Mouse (Mus musculus) small intestine, adult 2 months (tissue): ENCODE data around the gene Gbp7. TPM values are rescaled to one million over a fixed set of nuclear protein-coding genes. Genes with fewer than 3 reads are reported as not detected.
A peak's percentile ranks its signal among the peaks of the same experiment; 100 is the strongest.

ENCODE experiments used
- H3K27ac ChIP-seq: fragments of 200-500 bp; 2 replicates; pipeline ENCODE4 v1.5.1; 2012; ENCODE audit warnings: low read depth, low read length, control low read depth, inconsistent platforms; ENCODE audit not compliant: insufficient read depth
- H3K27me3 ChIP-seq: fragments of 200-500 bp; 2 replicates; pipeline ENCODE4 v1.6.1; 2012; ENCODE audit warnings: mild to moderate bottlenecking, moderate library complexity, low read length, inconsistent platforms; ENCODE audit not compliant: control insufficient read depth, insufficient read depth
- H3K36me3 ChIP-seq: fragments of 200-500 bp; 2 replicates; pipeline ENCODE4 v1.6.1; 2012; ENCODE audit warnings: mild to moderate bottlenecking, low read length, control low read depth, inconsistent platforms; ENCODE audit not compliant: control insufficient read depth, insufficient read depth
- H3K4me1 ChIP-seq: fragments of 200-500 bp; 2 replicates; pipeline ENCODE4 v1.6.1; 2012; ENCODE audit warnings: low read length, inconsistent platforms, mixed read lengths; ENCODE audit not compliant: control insufficient read depth, insufficient read depth, insufficient read length
- H3K4me3 ChIP-seq: fragments of 200-500 bp; 2 replicates; pipeline ENCODE4 v1.5.1; 2012; ENCODE audit warnings: low read depth, mild to moderate bottlenecking, control low read depth, inconsistent platforms, low read length, moderate library complexity
- CTCF ChIP-seq: fragments of 200-500 bp; IDR thresholded peaks from 2 replicates; pipeline ENCODE4 v1.5.1; 2012; ENCODE audit warnings: low read depth, mild to moderate bottlenecking, control low read depth, inconsistent platforms, low read length, moderate library complexity, mixed read lengths; ENCODE audit not compliant: insufficient replicate concordance, insufficient read length; ENCODE audit errors: extremely low read depth
- POLR2A ChIP-seq: fragments of 200-500 bp; IDR thresholded peaks from 2 replicates; pipeline ENCODE4 v1.6.1; 2012; ENCODE audit warnings: low read depth, mild to moderate bottlenecking, control low read depth, inconsistent platforms, low read length, moderate library complexity
- WGBS: fragments of 180-500 bp; shearing (Covaris S2); methylation state at CpG from one replicate; pipeline ENCODE4 v1.1.7; 2018; 5-methylcytosine and 5-hydroxymethylcytosine counted together
- polyA plus RNA-seq: library from polyadenylated mRNA; depleted of rRNA; stranded (reverse); fragments of >200 nt; gene quantifications from 2 replicates; pipeline ENCODE4 v1.2.3, GENCODE M21; 2012

The Gbp7 gene
- polyA plus RNA-seq, 1 experiment: 1.4 TPM

DNA sequence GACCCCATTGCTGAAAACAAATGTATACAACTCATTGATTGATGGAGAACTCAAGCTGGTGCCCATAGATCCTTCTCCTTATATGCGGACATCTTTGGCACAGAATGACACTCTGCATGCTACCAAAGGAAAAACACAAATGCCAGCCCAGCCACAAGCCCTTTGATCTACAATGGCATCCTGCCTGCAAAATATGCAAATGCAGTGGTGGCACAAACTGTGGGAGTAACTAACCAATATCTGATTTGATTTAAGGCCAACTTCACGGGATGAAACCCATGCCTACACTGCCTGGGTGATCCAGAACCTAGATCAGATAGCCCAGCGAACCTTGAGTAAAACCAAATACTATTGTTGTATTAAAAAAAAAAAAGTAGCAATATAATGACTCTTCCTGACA, 16.5 kb downstream of the Gbp7 start:
- Histone ChIP-seq H3K27me3 (no peaks in the 10 kb centered on the region), H3K4me1 (no peaks in the 10 kb centered on the region), H3K27ac (no peak overlapping the region), H3K36me3 (peaks cover 22% of the 10 kb centered on the region), H3K4me3 (no peak overlapping the region)
- 58% methylated on average over 3 of the region's 3 CpGs for WGBS
- TF ChIP-seq POLR2A: no peak
- no peak for TF ChIP-seq CTCF

DNA sequence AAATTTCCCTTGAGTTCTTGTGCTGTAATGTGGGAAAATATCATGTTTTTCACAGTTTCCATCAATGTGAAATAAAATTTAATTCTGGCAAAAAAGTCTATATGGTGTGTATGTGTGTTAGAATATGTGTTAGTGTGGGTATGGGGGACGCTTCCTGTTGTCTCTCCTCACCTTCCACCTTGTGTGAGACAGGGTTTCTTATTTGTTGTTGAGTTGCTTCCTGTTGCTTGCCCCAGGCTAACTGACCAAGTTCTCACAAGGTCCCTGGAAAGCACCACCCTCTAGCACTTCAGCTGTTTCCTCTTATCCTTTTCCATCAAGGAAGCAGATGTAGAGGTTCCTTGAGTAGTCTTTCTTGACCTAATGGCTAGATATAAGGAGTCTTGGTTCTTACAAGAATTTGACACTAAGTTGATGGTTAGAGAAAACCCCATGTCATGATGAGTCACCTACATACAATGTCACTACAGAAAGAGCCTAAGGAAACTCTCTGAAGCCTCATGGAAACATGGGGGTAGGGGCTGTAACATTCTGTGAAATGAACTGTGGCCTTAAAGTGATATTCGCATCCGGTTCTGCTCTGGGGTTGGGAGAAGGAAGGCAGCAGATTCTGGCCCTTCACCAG, 20.0 kb downstream of the Gbp7 start:
- Histone ChIP-seq H3K4me3 (no peak overlapping the region), H3K4me1 (no peaks in the 10 kb centered on the region), H3K36me3 (peaks cover 15% of the 10 kb centered on the region), H3K27ac (no peak overlapping the region), H3K27me3 (no peaks in the 10 kb centered on the region)
- TF ChIP-seq CTCF: no peak
- WGBS: 92% methylated on average over 3 of the region's 3 CpGs

DNA sequence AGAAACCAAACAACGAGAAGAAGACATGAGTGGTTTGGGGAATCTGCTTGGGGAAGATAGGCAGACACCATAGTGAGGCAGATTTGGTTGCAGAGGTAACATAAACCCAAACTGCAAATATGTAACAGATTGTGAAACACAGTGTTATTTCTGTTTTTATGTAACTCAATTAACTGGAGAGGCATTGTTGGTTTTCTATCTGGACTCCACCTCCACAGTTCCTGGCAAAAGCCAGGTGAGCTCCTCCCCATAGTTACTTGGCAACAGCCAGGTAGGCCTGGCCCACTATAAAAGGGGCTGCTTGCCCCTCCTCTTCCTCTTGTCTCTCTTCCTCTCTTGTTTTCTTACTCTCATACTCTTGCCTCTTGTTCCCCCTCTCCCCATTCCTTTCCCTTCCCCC, 24.5 kb downstream of the Gbp7 start:
- Histone ChIP-seq H3K4me3 (no peak overlapping the region), H3K4me1 (no peaks in the 10 kb centered on the region), H3K27ac (no peak overlapping the region), H3K36me3 (no peaks in the 10 kb centered on the region), H3K27me3 (no peaks in the 10 kb centered on the region)
- WGBS: 83% methylated on average over 1 of the region's 1 CpGs
- no peak for TF ChIP-seq CTCF
- TF ChIP-seq POLR2A: no peak

- H3K4me1 ChIP-seq: no peaks in the 10 kb centered on the region; the same call in 1 of the 2 replicates
- no peak overlapping the region for H3K27ac ChIP-seq
- no peaks in the 10 kb centered on the region for H3K36me3 ChIP-seq
- TF ChIP-seq CTCF (no peak), POLR2A (no peak)
- H3K4me3 ChIP-seq: no peak overlapping the region
- no peaks in the 10 kb centered on the region for H3K27me3 ChIP-seq
- 87% methylated on average over 11 of the region's 11 CpGs for WGBS
Observed at GRCm38 (mm10) chr3:142555623-142556022, 25.5 kb downstream of the Gbp7 start.

DNA sequence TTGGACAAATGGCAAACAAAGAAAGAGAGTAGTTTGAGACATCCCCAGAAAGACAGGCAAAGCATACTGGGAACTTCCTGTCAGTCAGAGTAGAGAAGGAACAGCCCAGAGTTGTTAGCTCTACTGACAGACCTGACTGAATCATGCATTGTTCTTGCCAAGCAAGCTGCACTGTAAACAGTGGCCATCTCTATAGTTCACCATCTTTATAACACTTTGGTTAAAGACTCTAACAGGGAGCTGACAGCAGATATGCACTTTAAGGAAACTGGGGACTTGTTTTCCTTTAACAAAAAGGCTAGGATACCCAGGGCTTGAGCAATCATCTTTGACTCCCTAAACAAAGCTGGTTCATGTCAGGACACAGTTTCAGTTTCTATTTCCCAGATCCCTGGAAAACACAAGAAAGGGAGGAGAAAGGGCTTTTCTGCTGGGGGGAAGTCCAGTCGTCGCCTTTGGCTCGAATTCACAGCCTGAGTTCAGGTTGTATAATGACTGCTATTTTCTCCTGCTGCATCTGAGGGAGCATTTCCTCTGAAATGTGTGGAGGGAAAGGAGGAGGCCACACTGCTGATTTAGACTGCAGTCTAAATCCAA, 29.6 kb downstream of the Gbp7 start, which contains the start of gene Gbp3:
Gene Gbp3, plus strand, starts transcription at position 395 of the 597 bp plus-strand sequence.
- TF ChIP-seq POLR2A (no peak), CTCF (no peak)
- Histone ChIP-seq H3K27me3 (no peaks in the 10 kb centered on the region), H3K36me3 (no peaks in the 10 kb centered on the region), H3K4me1 (no peaks in the 10 kb centered on the region; the same call in 1 of the 2 replicates), H3K27ac (peak within 1 kb of the TSS; percentile 82), H3K4me3 (peak within 1 kb of the TSS; percentile 61)
- WGBS: under 1% methylated on average over 3 of the region's 3 CpGs

- H3K27ac ChIP-seq: peak overlapping the region; percentile 82
- peak overlapping the region; percentile 61 for H3K4me3 ChIP-seq
- H3K27me3 ChIP-seq: no peaks in the 10 kb centered on the region
- H3K36me3 ChIP-seq: 0 out of 2 replicates have a peak, but pooled peaks cover 2% of the 10 kb centered on the region
- 1% methylated on average over 12 of the region's 12 CpGs for WGBS
- H3K4me1 ChIP-seq: no peaks in the 10 kb centered on the region; the same call in 1 of the 2 replicates
- no peak for TF ChIP-seq POLR2A
- TF ChIP-seq CTCF: peak; percentile 98
Observed at GRCm38 (mm10) chr3:142560296-142560948, 30.3 kb downstream of the Gbp7 start.

DNA sequence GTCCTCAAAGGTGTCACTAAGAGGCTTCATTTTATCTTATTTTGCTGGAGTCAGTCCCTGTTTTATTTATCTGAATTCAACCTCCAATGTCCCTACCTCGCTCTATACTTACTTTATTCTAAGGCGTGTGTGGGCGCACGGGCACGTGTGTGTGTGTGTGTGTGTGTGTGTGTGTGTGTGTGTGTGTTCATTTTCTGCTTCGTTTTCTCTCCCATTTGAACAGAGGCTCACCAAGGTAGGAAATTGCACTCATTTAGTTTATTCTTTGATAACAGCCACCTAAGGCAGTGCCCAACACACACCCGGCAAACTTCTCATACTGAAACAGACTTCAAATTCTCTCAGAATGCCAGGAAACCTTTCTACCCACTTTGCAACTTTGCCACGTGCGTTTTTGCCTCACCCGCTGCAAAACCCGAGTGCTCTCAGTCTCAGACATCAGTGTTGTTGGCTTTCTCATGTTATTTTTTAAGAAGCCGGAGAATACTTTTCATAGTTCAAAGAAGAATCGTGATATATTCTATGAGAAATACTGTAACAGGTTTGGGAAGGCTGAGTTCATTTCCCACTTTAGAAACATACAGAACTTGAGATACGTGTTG, 31.0 kb downstream of the Gbp7 start:
- H3K27me3 ChIP-seq: no peaks in the 10 kb centered on the region
- H3K4me3 ChIP-seq: peak overlapping the region; percentile 61
- H3K27ac ChIP-seq: peak overlapping the region; percentile 82
- 67% methylated on average over 14 of the region's 14 CpGs for WGBS
- no peaks in the 10 kb centered on the region; the same call in 1 of the 2 replicates for H3K4me1 ChIP-seq
- TF ChIP-seq CTCF (no peak), POLR2A (no peak)
- H3K36me3 ChIP-seq: 0 out of 2 replicates have a peak, but pooled peaks cover 2% of the 10 kb centered on the region
